Mouse (Mus musculus) testis, adult 2 months (tissue): ENCODE data around the gene Gm7544.

Experiments
- CTCF ChIP-seq: fragments of 200-500 bp; IDR thresholded peaks from 2 replicates; pipeline ENCODE4 v1.5.1; 2012; ENCODE audit warnings: low read depth, mild to moderate bottlenecking, inconsistent platforms, low read length, moderate library complexity; ENCODE audit not compliant: control insufficient read depth, insufficient read depth, insufficient replicate concordance
- POLR2A ChIP-seq: fragments of 200-500 bp; IDR thresholded peaks from 2 replicates; pipeline ENCODE4 v1.6.1; 2012; ENCODE audit warnings: low read depth, mild to moderate bottlenecking, inconsistent platforms, low read length, moderate library complexity; ENCODE audit not compliant: control insufficient read depth

DNA sequence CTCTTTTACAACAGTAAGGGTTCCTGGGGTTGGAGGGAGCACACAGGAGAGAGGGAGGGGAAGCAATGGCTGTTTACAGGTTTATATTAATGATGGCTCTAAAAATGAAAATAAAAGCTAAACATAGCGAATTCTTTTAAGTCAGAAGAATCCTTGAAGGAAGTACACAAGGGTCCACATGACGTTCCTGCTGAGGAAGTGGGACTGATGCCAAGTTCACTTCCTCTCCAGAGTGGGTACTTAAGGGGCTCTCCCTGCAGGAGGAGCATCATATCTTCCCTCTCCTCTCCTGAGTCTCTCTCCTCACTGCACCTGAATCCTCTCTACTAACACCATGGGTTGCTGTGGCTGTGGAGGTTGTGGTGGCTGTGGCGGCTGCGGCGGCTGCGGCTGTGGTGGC, 31.2 kb downstream of the Gm7544 start, which contains the start of gene A030014E15Rik:
- no peak for TF ChIP-seq POLR2A
- no peak for TF ChIP-seq CTCF
